Mouse (Mus musculus): Measurements from ENCODE around the gene Pde8a. TPM values are rescaled to one million over a fixed set of nuclear protein-coding genes. Genes with fewer than 3 reads are reported as not detected.

The Pde8a gene
- polyA plus RNA-seq, 1 experiment from 2014 or later = 3.6 TPM

GRCm38 (mm10) chr7:81235600-81236223, 22.3 kb downstream of the Pde8a start:
- Histone ChIP-seq H3K36me3 (no peaks in the 10 kb centered on the region), H3K4me3 (replicated peaks) (no peak overlapping the region), H3K9me3 (no peaks in the 10 kb centered on the region), H3K4me2 (no peak overlapping the region), H3K27ac (no peak overlapping the region), H3K4me1 (replicated peaks) (no peaks in the 10 kb centered on the region), H3K9ac (replicated peaks) (no peak overlapping the region), H3K27me3 (no peaks in the 10 kb centered on the region)
- 70% methylated on average over 4 of the region's 4 CpGs for WGBS
- no peak for ATAC-seq (ENCODE audit: insufficient number of reproducible peaks, insufficient read depth, low FRiP score, low TSS enrichment, low read depth)

GRCm38 (mm10) chr7:81243361-81243760, 30.0 kb downstream of the Pde8a start:
- WGBS = 59% methylated on average over 5 of the region's 5 CpGs

GRCm38 (mm10) chr7:81249854-81250279, 36.5 kb downstream of the Pde8a start:
- ATAC-seq (ENCODE audit: insufficient number of reproducible peaks, insufficient read depth, low FRiP score, low TSS enrichment, low read depth) = no peak
- 91% methylated on average over 3 of the region's 3 CpGs for WGBS

More at GRCm38 (mm10) chr7:81243361-81243760, 30.0 kb downstream of the Pde8a start:
- Histone ChIP-seq H3K27ac (no peak overlapping the region), H3K4me1 (replicated peaks) (no peaks in the 10 kb centered on the region), H3K9ac (replicated peaks) (no peak overlapping the region), H3K9me3 (no peaks in the 10 kb centered on the region), H3K27me3 (no peaks in the 10 kb centered on the region), H3K4me2 (no peak overlapping the region), H3K4me3 (replicated peaks) (no peak overlapping the region), H3K36me3 (no peaks in the 10 kb centered on the region)
- ATAC-seq (ENCODE audit: insufficient number of reproducible peaks, insufficient read depth, low FRiP score, low TSS enrichment, low read depth) = no peak

GRCm38 (mm10) chr7:81250601-81251000, 37.2 kb downstream of the Pde8a start:
- H3K9ac ChIP-seq (replicated peaks) = no peak overlapping the region
- H3K4me1 ChIP-seq (replicated peaks) = no peaks in the 10 kb centered on the region
- ATAC-seq (ENCODE audit: insufficient number of reproducible peaks, insufficient read depth, low FRiP score, low TSS enrichment, low read depth) = no peak
- no peak overlapping the region for H3K4me3 ChIP-seq (replicated peaks)
- H3K27me3 ChIP-seq = no peaks in the 10 kb centered on the region
- no peaks in the 10 kb centered on the region for H3K36me3 ChIP-seq
- H3K4me2 ChIP-seq = no peak overlapping the region
- WGBS = 79% methylated on average over 6 of the region's 6 CpGs
- no peak overlapping the region for H3K27ac ChIP-seq
- no peaks in the 10 kb centered on the region for H3K9me3 ChIP-seq

More at GRCm38 (mm10) chr7:81249854-81250279, 36.5 kb downstream of the Pde8a start:
- Histone ChIP-seq H3K9me3 (no peaks in the 10 kb centered on the region), H3K4me2 (no peak overlapping the region), H3K4me3 (replicated peaks) (no peak overlapping the region), H3K27me3 (no peaks in the 10 kb centered on the region), H3K36me3 (no peaks in the 10 kb centered on the region), H3K27ac (no peak overlapping the region), H3K4me1 (replicated peaks) (no peaks in the 10 kb centered on the region), H3K9ac (replicated peaks) (no peak overlapping the region)

GRCm38 (mm10) chr7:81251521-81251920, 38.1 kb downstream of the Pde8a start:
- Histone ChIP-seq H3K36me3 (no peaks in the 10 kb centered on the region), H3K4me1 (replicated peaks) (no peaks in the 10 kb centered on the region), H3K9ac (replicated peaks) (no peak overlapping the region), H3K4me3 (replicated peaks) (no peak overlapping the region), H3K27ac (no peak overlapping the region), H3K27me3 (no peaks in the 10 kb centered on the region), H3K4me2 (no peak overlapping the region), H3K9me3 (no peaks in the 10 kb centered on the region)
- no peak for ATAC-seq (ENCODE audit: insufficient number of reproducible peaks, insufficient read depth, low FRiP score, low TSS enrichment, low read depth)
- WGBS = 94% methylated on average over 2 of the region's 2 CpGs

- H3K9me3 ChIP-seq = no peaks in the 10 kb centered on the region
- no peak overlapping the region for H3K27ac ChIP-seq
- no peak for ATAC-seq (ENCODE audit: insufficient number of reproducible peaks, insufficient read depth, low FRiP score, low TSS enrichment, low read depth)
- no peak overlapping the region for H3K9ac ChIP-seq (replicated peaks)
- no peaks in the 10 kb centered on the region for H3K27me3 ChIP-seq
- 83% methylated on average over 11 of the region's 11 CpGs for WGBS
- no peak overlapping the region for H3K4me2 ChIP-seq
- H3K4me3 ChIP-seq (replicated peaks) = no peak overlapping the region
- H3K4me1 ChIP-seq (replicated peaks) = no peaks in the 10 kb centered on the region
- no peaks in the 10 kb centered on the region for H3K36me3 ChIP-seq
Measured at GRCm38 (mm10) chr7:81253317-81253716, 39.9 kb downstream of the Pde8a start.

- Histone ChIP-seq H3K9me3 (no peaks in the 10 kb centered on the region), H3K4me1 (replicated peaks) (no peaks in the 10 kb centered on the region), H3K27ac (no peak overlapping the region), H3K9ac (replicated peaks) (no peak overlapping the region), H3K4me3 (replicated peaks) (no peak overlapping the region), H3K27me3 (no peaks in the 10 kb centered on the region), H3K36me3 (no peaks in the 10 kb centered on the region), H3K4me2 (no peak overlapping the region)
- no peak for ATAC-seq (ENCODE audit: insufficient number of reproducible peaks, insufficient read depth, low FRiP score, low TSS enrichment, low read depth)
Measured at GRCm38 (mm10) chr7:81254579-81254978, 41.2 kb downstream of the Pde8a start.

GRCm38 (mm10) chr7:81255456-81255855, 42.1 kb downstream of the Pde8a start:
- no peak for ATAC-seq (ENCODE audit: insufficient number of reproducible peaks, insufficient read depth, low FRiP score, low TSS enrichment, low read depth)
- Histone ChIP-seq H3K4me2 (no peak overlapping the region), H3K27me3 (no peaks in the 10 kb centered on the region), H3K4me1 (replicated peaks) (no peaks in the 10 kb centered on the region), H3K4me3 (replicated peaks) (no peak overlapping the region), H3K9me3 (no peaks in the 10 kb centered on the region), H3K36me3 (no peaks in the 10 kb centered on the region), H3K27ac (no peak overlapping the region), H3K9ac (replicated peaks) (no peak overlapping the region)
- 92% methylated on average over 3 of the region's 3 CpGs for WGBS

- no peaks in the 10 kb centered on the region for H3K36me3 ChIP-seq
- H3K9ac ChIP-seq (replicated peaks) = no peak overlapping the region
- no peaks in the 10 kb centered on the region for H3K27me3 ChIP-seq
- no peak overlapping the region for H3K4me2 ChIP-seq
- H3K4me1 ChIP-seq (replicated peaks) = peaks cover 9% of the 10 kb centered on the region
- no peak overlapping the region for H3K4me3 ChIP-seq (replicated peaks)
- no peak for ATAC-seq (ENCODE audit: insufficient number of reproducible peaks, insufficient read depth, low FRiP score, low TSS enrichment, low read depth)
- 89% methylated on average over 3 of the region's 3 CpGs for WGBS
- H3K27ac ChIP-seq = no peak overlapping the region
- H3K9me3 ChIP-seq = no peaks in the 10 kb centered on the region
Measured at GRCm38 (mm10) chr7:81256773-81257172, 43.4 kb downstream of the Pde8a start.

- Histone ChIP-seq H3K27ac (no peak overlapping the region), H3K9ac (replicated peaks) (no peak overlapping the region), H3K9me3 (no peaks in the 10 kb centered on the region), H3K27me3 (no peaks in the 10 kb centered on the region), H3K4me1 (replicated peaks) (peaks cover 9% of the 10 kb centered on the region), H3K36me3 (no peaks in the 10 kb centered on the region), H3K4me3 (replicated peaks) (no peak overlapping the region), H3K4me2 (no peak overlapping the region)
- 81% methylated on average over 7 of the region's 7 CpGs for WGBS
- ATAC-seq (ENCODE audit: insufficient number of reproducible peaks, insufficient read depth, low FRiP score, low TSS enrichment, low read depth) = no peak
Measured at GRCm38 (mm10) chr7:81261548-81261947, 48.2 kb downstream of the Pde8a start.

- H3K9ac ChIP-seq (replicated peaks) = no peak overlapping the region
- H3K4me1 ChIP-seq (replicated peaks) = no peaks in the 10 kb centered on the region
- WGBS = 79% methylated on average over 3 of the region's 3 CpGs
- H3K4me2 ChIP-seq = no peak overlapping the region
- no peak for ATAC-seq (ENCODE audit: insufficient number of reproducible peaks, insufficient read depth, low FRiP score, low TSS enrichment, low read depth)
- no peak overlapping the region for H3K4me3 ChIP-seq (replicated peaks)
- H3K27ac ChIP-seq = no peak overlapping the region
- no peaks in the 10 kb centered on the region for H3K27me3 ChIP-seq
- H3K9me3 ChIP-seq = no peaks in the 10 kb centered on the region
- H3K36me3 ChIP-seq = no peaks in the 10 kb centered on the region
Measured at GRCm38 (mm10) chr7:81272908-81273307, 59.5 kb downstream of the Pde8a start.

GRCm38 (mm10) chr7:81278966-81279365, 65.6 kb downstream of the Pde8a start:
- 79% methylated on average over 6 of the region's 6 CpGs for WGBS
- H3K9ac ChIP-seq (replicated peaks) = no peak overlapping the region
- no peak overlapping the region for H3K27ac ChIP-seq
- peaks cover 5% of the 10 kb centered on the region; the same call in 1 of the 2 replicates for H3K4me1 ChIP-seq (replicated peaks)
- no peaks in the 10 kb centered on the region for H3K27me3 ChIP-seq
- no peaks in the 10 kb centered on the region for H3K9me3 ChIP-seq
- ATAC-seq (ENCODE audit: insufficient number of reproducible peaks, insufficient read depth, low FRiP score, low TSS enrichment, low read depth) = no peak
- no peak overlapping the region for H3K4me3 ChIP-seq (replicated peaks)
- H3K4me2 ChIP-seq = no peak overlapping the region
- no peaks in the 10 kb centered on the region for H3K36me3 ChIP-seq
